Mouse (Mus musculus) embryonic facial prominence, embryonic 13.5 days (tissue): ENCODE data around the gene Lgr6. TPM values are rescaled to one million over a fixed set of nuclear protein-coding genes. Genes with fewer than 3 reads are reported as not detected.
A peak's percentile ranks its signal among the peaks of the same experiment; 100 is the strongest.
"Not testable (repeated sequence)": the region's sequence is repeated elsewhere in the genome, so short reads cannot be mapped to it uniquely, and the experiment has no call there.

Experiments used
- ATAC-seq: fragments of 200-750 bp; cut with Nextera tagmentation; 2 replicates; pipeline ENCODE4 v1.8.0; 2017; ENCODE audit warnings: low read depth; ENCODE audit not compliant: insufficient number of reproducible peaks, insufficient read depth, low FRiP score, low TSS enrichment
- H3K27ac ChIP-seq: fragments of 300-500 bp; sonication (generic); 2 replicates; pipeline ENCODE4 v1.5.1; 2015; ENCODE audit warnings: moderate library complexity, mild to moderate bottlenecking, inconsistent platforms
- H3K27me3 ChIP-seq: fragments of 300-500 bp; sonication (generic); 2 replicates; pipeline ENCODE4 v1.6.1; 2015; ENCODE audit warnings: mild to moderate bottlenecking, inconsistent platforms
- H3K36me3 ChIP-seq: fragments of 300-500 bp; sonication (generic); 2 replicates; pipeline ENCODE4 v1.6.1; 2015; ENCODE audit warnings: mild to moderate bottlenecking, inconsistent platforms
- H3K4me1 ChIP-seq: fragments of 300-500 bp; sonication (generic); 2 replicates; pipeline ENCODE4 v1.6.1; 2015; ENCODE audit warnings: inconsistent platforms
- H3K4me2 ChIP-seq: fragments of 300-500 bp; sonication (generic); 2 replicates; pipeline ENCODE4 v1.6.1; 2015; ENCODE audit warnings: moderate library complexity, mild to moderate bottlenecking, inconsistent platforms
- H3K4me3 ChIP-seq: fragments of 300-500 bp; sonication (generic); 2 replicates; pipeline ENCODE4 v1.5.1; 2015; ENCODE audit warnings: mild to moderate bottlenecking, inconsistent platforms
- H3K9ac ChIP-seq: fragments of 300-500 bp; sonication (generic); 2 replicates; pipeline ENCODE4 v1.6.1; 2015; ENCODE audit warnings: mild to moderate bottlenecking, inconsistent platforms
- H3K9me3 ChIP-seq: fragments of 300-500 bp; sonication (generic); 2 replicates; pipeline ENCODE4 v1.6.1; 2016; ENCODE audit warnings: inconsistent platforms
- WGBS: fragments of 180-500 bp; shearing (Covaris S2); methylation state at CpG from one replicate; pipeline ENCODE4 v1.1.7; 2015; ENCODE audit warnings: mixed read lengths; 5-methylcytosine and 5-hydroxymethylcytosine counted together
- polyA plus RNA-seq: library from polyadenylated mRNA; unstranded; fragments of >200 nt; fragmentation: Nextera tagmentation; extraction: Ambion mirVana; gene quantifications from 2 replicates; pipeline ENCODE4 v1.2.1, GENCODE M21; 2015

Gene Lgr6
- polyA plus RNA-seq, 1 experiment from 2014 or later, result 11.5 TPM

- peak overlapping the region; percentile 52 for H3K4me2 ChIP-seq
- H3K36me3 ChIP-seq, result no peaks in the 10 kb centered on the region
- H3K27ac ChIP-seq, result peak overlapping the region; percentile 94
- WGBS, result 24% methylated on average over 4 of the region's 4 CpGs
- H3K9ac ChIP-seq, result peak overlapping the region; percentile 59
- H3K4me3 ChIP-seq, result peak overlapping the region; percentile 11; the same call in 1 of the 2 replicates
- ATAC-seq, result 0 out of 2 replicates have a peak, but pooled peaks have one; percentile 8
- no peaks in the 10 kb centered on the region for H3K9me3 ChIP-seq
- H3K27me3 ChIP-seq, result peaks cover 14% of the 10 kb centered on the region; the same call in 1 of the 2 replicates
- peaks cover 62% of the 10 kb centered on the region for H3K4me1 ChIP-seq
Observed at GRCm38 (mm10) chr1:135126443-135127027, 21.5 kb upstream of the Lgr6 start.

GRCm38 (mm10) chr1:135125990-135126389 is 20.9 kb upstream of the Lgr6 start:
- peaks cover 14% of the 10 kb centered on the region; the same call in 1 of the 2 replicates for H3K27me3 ChIP-seq
- H3K27ac ChIP-seq, result peak overlapping the region; percentile 94
- no peaks in the 10 kb centered on the region for H3K9me3 ChIP-seq
- H3K36me3 ChIP-seq, result no peaks in the 10 kb centered on the region
- WGBS, result 36% methylated on average over 8 of the region's 8 CpGs
- peak overlapping the region; percentile 59 for H3K9ac ChIP-seq
- peaks cover 56% of the 10 kb centered on the region for H3K4me1 ChIP-seq
- H3K4me2 ChIP-seq, result peak overlapping the region; percentile 52
- H3K4me3 ChIP-seq, result peak overlapping the region; percentile 11; the same call in 1 of the 2 replicates
- ATAC-seq, result no peak

GRCm38 (mm10) chr1:135124573-135125363 is 19.7 kb upstream of the Lgr6 start:
- 93% methylated on average over 8 of the region's 8 CpGs for WGBS

GRCm38 (mm10) chr1:135112661-135113060 is 7.6 kb upstream of the Lgr6 start:
- H3K36me3 ChIP-seq, result no peaks in the 10 kb centered on the region
- no peaks in the 10 kb centered on the region for H3K27me3 ChIP-seq
- H3K4me1 ChIP-seq, result peaks cover 7% of the 10 kb centered on the region; the same call in 1 of the 2 replicates
- no peak overlapping the region for H3K4me3 ChIP-seq
- 9% methylated on average over 8 of the region's 8 CpGs for WGBS
- H3K27ac ChIP-seq, result no peak overlapping the region
- no peak overlapping the region for H3K4me2 ChIP-seq
- H3K9ac ChIP-seq, result no peak overlapping the region
- H3K9me3 ChIP-seq, result no peaks in the 10 kb centered on the region
- ATAC-seq, result no peak

More at GRCm38 (mm10) chr1:135124573-135125363, 19.7 kb upstream of the Lgr6 start:
- no peak for ATAC-seq
- 0 out of 2 replicates have a peak overlapping the region, but pooled peaks have one; percentile 11 for H3K9ac ChIP-seq
- H3K9me3 ChIP-seq, result no peaks in the 10 kb centered on the region
- H3K27ac ChIP-seq, result no peak overlapping the region
- no peak overlapping the region for H3K4me3 ChIP-seq
- peaks cover 10% of the 10 kb centered on the region; the same call in 1 of the 2 replicates for H3K36me3 ChIP-seq
- peaks cover 14% of the 10 kb centered on the region; the same call in 1 of the 2 replicates for H3K27me3 ChIP-seq
- no peak overlapping the region for H3K4me2 ChIP-seq
- H3K4me1 ChIP-seq, result peaks cover 49% of the 10 kb centered on the region

- WGBS, result 50% methylated on average over 4 of the region's 5 CpGs
- H3K9me3 ChIP-seq, H3K4me3 ChIP-seq, H3K27ac ChIP-seq, ATAC-seq, H3K9ac ChIP-seq, H3K4me1 ChIP-seq, H3K36me3 ChIP-seq, H3K4me2 ChIP-seq: not testable (repeated sequence)
- H3K27me3 ChIP-seq, result peaks cover 12% of the 10 kb centered on the region
Observed at GRCm38 (mm10) chr1:135111271-135111670, 6.2 kb upstream of the Lgr6 start.

- Histone ChIP-seq H3K27me3 (peaks cover 24% of the 10 kb centered on the region), H3K4me1 (peaks cover 13% of the 10 kb centered on the region), H3K4me3 (no peak overlapping the region), H3K9ac (no peak overlapping the region), H3K36me3 (no peaks in the 10 kb centered on the region), H3K9me3 (no peaks in the 10 kb centered on the region), H3K27ac (no peak overlapping the region), H3K4me2 (no peak overlapping the region)
- no peak for ATAC-seq
- 15% methylated on average over 6 of the region's 6 CpGs for WGBS
Observed at GRCm38 (mm10) chr1:135110075-135110474, 5.0 kb upstream of the Lgr6 start.

- ATAC-seq, result no peak
- no peaks in the 10 kb centered on the region for H3K9me3 ChIP-seq
- H3K4me2 ChIP-seq, result no peak overlapping the region
- peaks cover 27% of the 10 kb centered on the region for H3K4me1 ChIP-seq
- H3K9ac ChIP-seq, result no peak overlapping the region
- H3K27me3 ChIP-seq, result peaks cover 38% of the 10 kb centered on the region
- no peak overlapping the region for H3K4me3 ChIP-seq
- no peak overlapping the region for H3K27ac ChIP-seq
- no peaks in the 10 kb centered on the region for H3K36me3 ChIP-seq
- WGBS, result 30% methylated on average over 6 of the region's 6 CpGs
Observed at GRCm38 (mm10) chr1:135108611-135109010, 3.5 kb upstream of the Lgr6 start.

- Histone ChIP-seq H3K36me3 (no peaks in the 10 kb centered on the region), H3K4me2 (peak overlapping the region; percentile 77), H3K9me3 (no peaks in the 10 kb centered on the region), H3K4me3 (peak overlapping the region; percentile 56), H3K27me3 (peaks cover 65% of the 10 kb centered on the region), H3K27ac (no peak overlapping the region), H3K9ac (no peak overlapping the region), H3K4me1 (peaks cover 30% of the 10 kb centered on the region)
- WGBS, result 8% methylated on average over 8 of the region's 8 CpGs
- ATAC-seq, result no peak
Observed at GRCm38 (mm10) chr1:135105951-135106350, 875 bp upstream of the Lgr6 start.

- WGBS, result 27% methylated on average over 7 of the region's 7 CpGs
Observed at GRCm38 (mm10) chr1:135100400-135100799, 4.7 kb downstream of the Lgr6 start.

GRCm38 (mm10) chr1:135098441-135098840 is 6.6 kb downstream of the Lgr6 start:
- Histone ChIP-seq H3K9me3 (no peaks in the 10 kb centered on the region), H3K4me3 (no peak overlapping the region), H3K27me3 (peaks cover 33% of the 10 kb centered on the region), H3K27ac (no peak overlapping the region), H3K36me3 (no peaks in the 10 kb centered on the region), H3K9ac (0 out of 2 replicates have a peak overlapping the region, but pooled peaks have one; percentile 16), H3K4me2 (no peak overlapping the region), H3K4me1 (peaks cover 41% of the 10 kb centered on the region)
- ATAC-seq, result no peak
- WGBS, result 81% methylated on average over 7 of the region's 7 CpGs

More at GRCm38 (mm10) chr1:135100400-135100799, 4.7 kb downstream of the Lgr6 start:
- Histone ChIP-seq H3K4me1 (peaks cover 55% of the 10 kb centered on the region), H3K4me3 (no peak overlapping the region), H3K4me2 (peak overlapping the region; percentile 20; the same call in 1 of the 2 replicates), H3K27me3 (peaks cover 53% of the 10 kb centered on the region), H3K27ac (no peak overlapping the region), H3K36me3 (no peaks in the 10 kb centered on the region), H3K9me3 (no peaks in the 10 kb centered on the region), H3K9ac (no peak overlapping the region)
- no peak for ATAC-seq

GRCm38 (mm10) chr1:135097441-135097840 is 7.6 kb downstream of the Lgr6 start:
- peaks cover 23% of the 10 kb centered on the region for H3K27me3 ChIP-seq
- H3K4me2 ChIP-seq, result no peak overlapping the region
- no peak overlapping the region for H3K4me3 ChIP-seq
- H3K9me3 ChIP-seq, result no peaks in the 10 kb centered on the region
- H3K4me1 ChIP-seq, result peaks cover 39% of the 10 kb centered on the region
- ATAC-seq, result no peak
- H3K36me3 ChIP-seq, result no peaks in the 10 kb centered on the region
- 86% methylated on average over 6 of the region's 6 CpGs for WGBS
- H3K9ac ChIP-seq, result no peak overlapping the region
- no peak overlapping the region for H3K27ac ChIP-seq
